Mouse (Mus musculus): ENCODE results near the gene Sgca. TPM values are rescaled to one million over a fixed set of nuclear protein-coding genes. Genes with fewer than 3 reads are reported as not detected.

Sgca gene
- total RNA-seq, 2 experiments from 2014 or later, result not detected

GRCm38 (mm10) chr11:94924977-94925376, 51.1 kb downstream of the Sgca start:
- no peak for ATAC-seq (replicated peaks; ENCODE audit: poor library complexity, severe bottlenecking)

GRCm38 (mm10) chr11:94920996-94921401, 55.1 kb downstream of the Sgca start:
- ATAC-seq (replicated peaks; ENCODE audit: poor library complexity, severe bottlenecking), result no peak

GRCm38 (mm10) chr11:94917717-94918116, 58.4 kb downstream of the Sgca start:
- ATAC-seq (replicated peaks; ENCODE audit: poor library complexity, severe bottlenecking), result no peak

- no peak for ATAC-seq (replicated peaks; ENCODE audit: poor library complexity, severe bottlenecking)
These were observed 59.6 kb downstream of the Sgca start for GRCm38 (mm10) chr11:94916477-94916876.

- ATAC-seq (replicated peaks; ENCODE audit: poor library complexity, severe bottlenecking), result peak; percentile 44; the same call in 1 of the 2 replicates
These were observed 60.3 kb downstream of the Sgca start for GRCm38 (mm10) chr11:94915675-94916403.

- no peak for ATAC-seq (replicated peaks; ENCODE audit: poor library complexity, severe bottlenecking)
These were observed 62.6 kb downstream of the Sgca start for GRCm38 (mm10) chr11:94913302-94914090.

Other genes with a start within 250 kb of the Sgca start
- not detected in 2 replicates for gene Cdc34b, start 234.5 kb downstream of the Sgca start, total RNA-seq (2014; fragmentation: Nextera tagmentation)
- gene Cdc34b, start 234.5 kb downstream of the Sgca start, total RNA-seq (2017), result not detected in 2 replicates
- not detected in 2 replicates for gene Tmem92, start 193.6 kb downstream of the Sgca start, total RNA-seq (2014; fragmentation: Nextera tagmentation)
- gene Tmem92, start 193.6 kb downstream of the Sgca start, total RNA-seq (2017), result not detected in 2 replicates
- gene Col1a1, start 40.1 kb downstream of the Sgca start, total RNA-seq (2014; fragmentation: Nextera tagmentation), result not detected in 2 replicates
- gene Col1a1, start 40.1 kb downstream of the Sgca start, total RNA-seq (2017), result not detected in 2 replicates
- gene Hils1, start 8.7 kb downstream of the Sgca start, total RNA-seq (2014; fragmentation: Nextera tagmentation), result not detected in 2 replicates
- gene Hils1, start 8.7 kb downstream of the Sgca start, total RNA-seq (2017), result not detected in 2 replicates
- 50.3 and 61.7 TPM in 2 replicates for gene Ppp1r9b, start 14.7 kb upstream of the Sgca start, total RNA-seq (2014; fragmentation: Nextera tagmentation)
- 67.7 and 71.9 TPM in 2 replicates for gene Ppp1r9b, start 14.7 kb upstream of the Sgca start, total RNA-seq (2017)
- 0.34 and 0.49 TPM in 2 replicates for gene Samd14, start 33.6 kb upstream of the Sgca start, total RNA-seq (2014; fragmentation: Nextera tagmentation)
- gene Samd14, start 33.6 kb upstream of the Sgca start, total RNA-seq (2017), result 0.05 and 0.65 TPM in 2 replicates
- 8.5 and 9.8 TPM in 2 replicates for gene Pdk2, start 65.0 kb upstream of the Sgca start, total RNA-seq (2014; fragmentation: Nextera tagmentation)
- gene Pdk2, start 65.0 kb upstream of the Sgca start, total RNA-seq (2017), result 0.60 and 1.8 TPM in 2 replicates
- gene Itga3, start 100.5 kb upstream of the Sgca start, total RNA-seq (2014; fragmentation: Nextera tagmentation), result not detected in 2 replicates
- gene Itga3, start 100.5 kb upstream of the Sgca start, total RNA-seq (2017), result not detected in 2 replicates
- gene Dlx3, start 143.8 kb upstream of the Sgca start, total RNA-seq (2014; fragmentation: Nextera tagmentation), result not detected in 2 replicates
- gene Dlx3, start 143.8 kb upstream of the Sgca start, total RNA-seq (2017), result not detected in 2 replicates
- not detected in 2 replicates for gene Dlx4, start 169.9 kb upstream of the Sgca start, total RNA-seq (2014; fragmentation: Nextera tagmentation)
- gene Dlx4, start 169.9 kb upstream of the Sgca start, total RNA-seq (2017), result not detected in 2 replicates